Mouse (Mus musculus) Patski (cell line): ENCODE measurements around the gene Klhl26. TPM values are rescaled to one million over a fixed set of nuclear protein-coding genes. Genes with fewer than 3 reads are reported as not detected.
"Not testable (repeated sequence)": the region's sequence is repeated elsewhere in the genome, so short reads cannot be mapped to it uniquely, and the experiment has no call there.

ENCODE experiments used
- ATAC-seq: fragments of 100-300 bp; one replicate; pipeline ENCODE4 v1.8.0; 2021
- CTCF ChIA-PET: fragments of 350-600 bp; sonication (Branson Sonifier 250); formaldehyde crosslinking; loops from one replicate; lab custom pipeline; 2022; ENCODE audit warnings: inconsistent platforms; lab: Charles Lee
- POLR2A ChIA-PET: fragments of 350-600 bp; sonication (Branson Sonifier 250); formaldehyde crosslinking; loops from one replicate; lab custom pipeline; 2022; ENCODE audit warnings: antibody characterized with exemption, inconsistent platforms; lab: Charles Lee
- DNase-seq: peaks from one replicate; pipeline ENCODE4 v3.0.0-alpha.2; 2011; ENCODE audit warnings: low read depth, low spot score
- H3K27me3 ChIP-seq: fragments of 371-371 bp; one replicate; pipeline ENCODE4 v1.5.1; 2021
- CTCF ChIP-seq: fragments of 100-300 bp; IDR thresholded peaks from one replicate; pipeline ENCODE4 v1.5.1; 2021
- in situ Hi-C: fragments of 300-500 bp; cut with MboI; formaldehyde crosslinking; loops from 3 replicates; pipeline ENCODE4 v1.11.1; 2018; ENCODE audit warnings: low pct_unique_long_range_greater_than_20kb, mixed read lengths
- polyA plus RNA-seq: library from polyadenylated mRNA; unstranded; gene quantifications from one replicate; pipeline ENCODE4 v1.2.3, GENCODE M21; 2021

Klhl26 gene
- polyA plus RNA-seq = 27.5 TPM

DNA sequence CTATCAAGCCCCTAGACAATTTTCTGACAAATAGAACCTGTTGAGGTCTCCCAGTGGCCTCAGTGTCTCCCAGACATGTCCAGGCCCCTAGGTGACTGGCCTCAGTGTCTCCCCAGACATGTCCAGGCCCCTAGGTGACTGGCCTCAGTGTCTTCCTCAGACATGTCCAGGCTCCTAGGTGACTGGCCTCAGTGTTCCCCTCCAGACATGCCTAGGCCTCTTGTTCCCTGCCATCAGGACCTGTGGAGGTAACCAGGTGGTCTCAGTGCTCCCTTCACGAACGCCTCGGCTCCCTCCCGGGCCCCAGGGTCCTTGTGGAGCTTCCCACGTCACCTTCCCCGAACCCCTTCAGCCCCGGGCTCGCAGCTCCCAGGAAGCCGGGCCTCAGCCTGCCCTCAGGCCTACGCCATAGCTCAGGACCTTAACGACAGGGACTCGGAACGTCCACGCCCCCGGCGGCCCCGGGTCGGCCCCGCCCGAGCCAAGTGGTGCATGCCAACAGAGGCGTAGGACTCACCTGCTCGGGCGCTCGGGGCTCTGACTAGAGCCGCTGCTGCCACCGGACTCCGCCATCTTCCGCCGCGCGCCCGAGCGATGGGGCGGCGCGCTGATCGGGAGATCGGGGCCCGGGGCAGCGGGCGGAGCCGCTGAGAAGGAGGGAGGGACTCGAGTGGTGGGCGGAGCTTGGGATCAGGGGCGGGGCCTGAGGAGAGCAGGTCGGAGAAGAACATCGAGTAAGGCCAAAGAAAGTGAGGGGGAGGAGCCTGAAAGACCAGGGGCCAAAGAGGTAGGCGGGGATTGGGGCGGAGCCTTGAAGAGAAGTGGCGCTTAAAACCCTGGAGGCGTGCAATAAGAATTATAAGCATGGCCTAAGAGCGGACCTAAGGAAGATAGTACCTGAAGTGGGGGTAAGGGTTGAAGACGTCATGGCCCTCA lies at the start of gene Klhl26:
Gene Klhl26, minus strand, starts transcription at position 636 of the 936 bp plus-strand sequence.
- ATAC-seq = peak; percentile 90
- H3K27me3 ChIP-seq = no peaks in the 10 kb centered on the region
- TF ChIP-seq CTCF = no peak
- DNase-seq = peak; percentile 83
- in situ Hi-C loops = no loop called here
- ChIA-PET POLR2A (no interaction called here), CTCF (no interaction called here)

DNA sequence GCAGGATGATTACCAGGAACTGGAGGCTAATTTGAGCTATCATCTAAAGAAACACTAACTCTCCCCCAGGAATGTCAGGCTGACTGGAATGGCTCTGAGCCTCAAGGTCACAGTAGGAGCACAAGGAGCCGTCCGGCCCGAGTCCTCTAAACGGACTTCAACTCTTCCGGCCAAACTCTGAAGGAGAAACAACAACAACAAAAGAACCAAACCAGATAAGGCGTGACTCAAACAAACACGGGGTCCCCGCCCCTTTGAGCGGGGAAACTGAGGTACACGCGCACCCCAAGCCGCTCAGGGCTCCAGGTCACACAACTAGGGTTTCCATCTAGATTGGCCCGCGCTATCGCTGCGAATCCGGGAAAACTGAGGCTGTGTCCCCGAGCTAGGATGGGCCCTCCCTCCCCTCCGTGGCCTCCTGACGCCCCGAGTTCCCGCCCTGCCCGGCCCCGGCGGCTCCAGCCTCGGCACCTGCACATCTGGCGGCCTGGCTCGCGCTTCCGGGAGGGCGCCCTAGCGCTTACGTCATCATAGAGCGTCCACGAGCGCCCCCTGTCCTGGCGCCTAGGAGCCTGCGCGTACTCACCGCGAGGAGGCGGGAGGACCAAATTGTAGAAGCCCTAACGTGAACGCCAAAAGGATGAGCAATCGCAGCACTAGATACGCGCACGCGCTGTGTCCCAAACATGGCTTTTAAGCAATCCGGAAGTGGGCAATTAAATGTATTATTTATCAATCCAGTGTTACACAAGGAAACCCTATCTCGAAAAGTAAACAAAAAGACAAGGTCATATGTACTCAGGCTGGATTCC lies 46.0 kb upstream of the Klhl26 start:
- no peaks in the 10 kb centered on the region for H3K27me3 ChIP-seq
- ChIA-PET POLR2A (interaction anchor here (1.0 kb wide), 2 partner anchors 13 to 14 kb away, joined by 3 read pairs; partner anchors contain the start of gene Uba52), CTCF (no interaction called here)
- TF ChIP-seq CTCF = no peak
- ATAC-seq (peak; percentile 68), DNase-seq (peak; percentile 86)
- in situ Hi-C loops = no loop called here

DNA sequence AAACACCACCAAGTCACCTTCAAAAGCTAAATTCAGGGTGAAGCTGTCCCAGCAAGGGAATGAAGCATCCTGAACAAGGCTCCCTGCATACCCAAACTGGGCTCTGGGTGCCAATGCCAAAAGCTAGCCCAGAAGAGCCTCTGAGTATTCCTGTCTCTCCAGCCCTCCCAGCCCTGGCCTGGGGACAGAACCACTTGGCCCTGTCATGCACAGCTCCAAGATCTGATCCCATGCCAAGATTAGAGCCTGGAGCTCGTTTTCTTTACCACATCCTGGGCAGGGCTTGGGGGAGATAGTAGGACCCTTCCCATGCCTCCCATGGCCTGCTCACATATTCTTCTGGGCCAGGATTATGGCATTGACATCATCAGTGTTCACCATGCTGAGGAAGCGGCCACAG lies 42.8 kb upstream of the Klhl26 start:
- POLR2A ChIA-PET = interaction anchor here (1.1 to 1.8 kb wide), 2 partner anchors 8 to 10 kb away, joined by 3 to 5 read pairs; no protein-coding TSS in a partner anchor
- DNase-seq = no peak
- ATAC-seq = no peak
- no peaks in the 10 kb centered on the region for H3K27me3 ChIP-seq
- CTCF ChIA-PET = interaction anchor here (0.9 to 1.9 kb wide), 3 partner anchors 10 to 14 kb away, joined by 3 to 5 read pairs (median 4); partner anchors contain the start of gene Rex1bd
- in situ Hi-C loops = no loop called here
- TF ChIP-seq CTCF = no peak

- POLR2A ChIA-PET = interaction anchor here (0.8 to 1.8 kb wide), 2 partner anchors 7 to 9 kb away, joined by 3 to 5 read pairs; partner anchors contain the start of gene Uba52
- DNase-seq (no peak), ATAC-seq (no peak)
- no peak for TF ChIP-seq CTCF
- CTCF ChIA-PET = interaction anchor here (1.7 to 1.9 kb wide), 2 partner anchors 10 to 12 kb away, joined by 4 to 5 read pairs; partner anchors contain the start of gene Rex1bd
- in situ Hi-C loops = no loop called here
- no peaks in the 10 kb centered on the region for H3K27me3 ChIP-seq
Measured at GRCm38 (mm10) chr8:70519043-70519442, 42.3 kb upstream of the Klhl26 start.

GRCm38 (mm10) chr8:70517940-70518643 lies 41.3 kb upstream of the Klhl26 start:
- ChIA-PET CTCF (interaction anchor here (1.0 kb wide), 1 partner anchor 131 kb away, joined by 3 read pairs; no protein-coding TSS in a partner anchor), POLR2A (interaction anchor here (0.8 kb wide), 1 partner anchor 8 kb away, joined by 3 read pairs; the partner anchor contains the start of gene Uba52)
- in situ Hi-C loops = no loop called here
- no peak for TF ChIP-seq CTCF
- no peak for DNase-seq
- ATAC-seq = no peak
- no peaks in the 10 kb centered on the region for H3K27me3 ChIP-seq

GRCm38 (mm10) chr8:70513441-70513840 lies 36.7 kb upstream of the Klhl26 start:
- ATAC-seq = no peak
- in situ Hi-C loops = no loop called here
- TF ChIP-seq CTCF = no peak
- no peaks in the 10 kb centered on the region for H3K27me3 ChIP-seq
- no peak for DNase-seq
- POLR2A ChIA-PET = no interaction called here
- CTCF ChIA-PET = no interaction called here

- DNase-seq = no peak
Measured at GRCm38 (mm10) chr8:70512253-70512903, 35.6 kb upstream of the Klhl26 start.

DNA sequence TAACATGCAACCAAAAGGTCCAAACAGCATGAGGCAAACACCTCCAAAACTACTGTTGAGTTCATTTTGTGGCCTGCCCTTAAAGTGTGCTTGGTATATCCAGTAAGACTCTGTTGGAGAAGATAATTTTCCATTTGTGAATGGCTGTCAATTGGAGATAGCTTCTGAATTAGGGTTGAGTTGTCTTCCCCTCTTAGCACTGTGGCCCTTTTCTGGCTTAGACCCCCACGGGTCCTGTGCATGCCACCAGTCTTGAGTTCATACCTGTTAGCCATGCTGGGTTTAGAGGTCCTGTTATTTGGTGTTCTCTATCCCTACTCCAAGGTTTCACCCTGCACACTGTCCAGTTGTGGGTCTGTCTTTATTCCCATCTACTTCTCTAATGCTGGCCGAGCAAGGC lies 35.0 kb upstream of the Klhl26 start:
- ATAC-seq (no peak), DNase-seq (no peak)
- ChIA-PET POLR2A (interaction anchor here (0.7 to 2.7 kb wide), 4 partner anchors 8 to 80 kb away, joined by 3 to 15 read pairs (median 4); partner anchors contain the start of gene Ell), CTCF (interaction anchor here (1.7 kb wide), 1 partner anchor 9 kb away, joined by 5 read pairs; no protein-coding TSS in a partner anchor)
- in situ Hi-C loops = no loop called here
- no peaks in the 10 kb centered on the region for H3K27me3 ChIP-seq
- TF ChIP-seq CTCF = no peak

More at GRCm38 (mm10) chr8:70512253-70512903, 35.6 kb upstream of the Klhl26 start:
- POLR2A ChIA-PET = no interaction called here
- in situ Hi-C loops = no loop called here
- no peak for TF ChIP-seq CTCF
- no peaks in the 10 kb centered on the region for H3K27me3 ChIP-seq
- CTCF ChIA-PET = no interaction called here
- ATAC-seq = no peak

- in situ Hi-C loops, ATAC-seq, DNase-seq, H3K27me3 ChIP-seq: not testable (repeated sequence)
- ChIA-PET POLR2A (interaction anchor here (0.7 to 2.7 kb wide), 4 partner anchors 9 to 79 kb away, joined by 3 to 15 read pairs (median 4); partner anchors contain the start of gene Ell), CTCF (interaction anchor here (1.7 kb wide), 1 partner anchor 9 kb away, joined by 5 read pairs; no protein-coding TSS in a partner anchor)
Measured at GRCm38 (mm10) chr8:70511174-70511573, 34.4 kb upstream of the Klhl26 start.
